Mouse (Mus musculus): ENCODE results near the gene Mgat4b. TPM values are rescaled to one million over a fixed set of nuclear protein-coding genes. Genes with fewer than 3 reads are reported as not detected.
"Not testable (repeated sequence)": the region's sequence is repeated elsewhere in the genome, so short reads cannot be mapped to it uniquely, and the experiment has no call there.

The Mgat4b gene
- 15.2 and 18.9 TPM in 2 replicates for polyA plus RNA-seq (2014; fragmentation: Nextera tagmentation; extraction: Ambion mirVana)

GRCm38 (mm10) chr11:50210505-50211151 lies at the start of gene Mgat4b, which contains the start of gene Sqstm1:
Gene Mgat4b, plus strand, starts transcription at chr11:50210890.
Gene Sqstm1, minus strand, starts transcription at chr11:50210827.
- Histone ChIP-seq H3K4me2 (ENCODE audit: low read length) (peak within 1 kb of the TSS; percentile 66), H3K27me3 (replicated peaks; ENCODE audit: control insufficient read depth, insufficient read depth, low read length) (no peaks in the 10 kb centered on the region), H3K4me1 (ENCODE audit: control insufficient read depth, insufficient read depth, low read length) (peaks cover 8% of the 10 kb centered on the region), H3K9ac (ENCODE audit: low read length) (peak within 1 kb of the TSS; percentile 95), H3K4me3 (ENCODE audit: low read depth, low read length) (peak within 1 kb of the TSS; percentile 90), H3K36me3 (ENCODE audit: control insufficient read depth, insufficient read depth, low read length) (peaks cover 23% of the 10 kb centered on the region), H3K27ac (ENCODE audit: low read depth, low read length) (peak within 1 kb of the TSS; percentile 96), H3K9me3 (replicated peaks; ENCODE audit: control insufficient read depth, low read length) (no peaks in the 10 kb centered on the region)
- DNase-seq (ENCODE audit: low spot score) (peak; percentile 80), ATAC-seq (peak; percentile 83)
- WGBS = under 1% methylated on average over 48 of the region's 48 CpGs

DNA sequence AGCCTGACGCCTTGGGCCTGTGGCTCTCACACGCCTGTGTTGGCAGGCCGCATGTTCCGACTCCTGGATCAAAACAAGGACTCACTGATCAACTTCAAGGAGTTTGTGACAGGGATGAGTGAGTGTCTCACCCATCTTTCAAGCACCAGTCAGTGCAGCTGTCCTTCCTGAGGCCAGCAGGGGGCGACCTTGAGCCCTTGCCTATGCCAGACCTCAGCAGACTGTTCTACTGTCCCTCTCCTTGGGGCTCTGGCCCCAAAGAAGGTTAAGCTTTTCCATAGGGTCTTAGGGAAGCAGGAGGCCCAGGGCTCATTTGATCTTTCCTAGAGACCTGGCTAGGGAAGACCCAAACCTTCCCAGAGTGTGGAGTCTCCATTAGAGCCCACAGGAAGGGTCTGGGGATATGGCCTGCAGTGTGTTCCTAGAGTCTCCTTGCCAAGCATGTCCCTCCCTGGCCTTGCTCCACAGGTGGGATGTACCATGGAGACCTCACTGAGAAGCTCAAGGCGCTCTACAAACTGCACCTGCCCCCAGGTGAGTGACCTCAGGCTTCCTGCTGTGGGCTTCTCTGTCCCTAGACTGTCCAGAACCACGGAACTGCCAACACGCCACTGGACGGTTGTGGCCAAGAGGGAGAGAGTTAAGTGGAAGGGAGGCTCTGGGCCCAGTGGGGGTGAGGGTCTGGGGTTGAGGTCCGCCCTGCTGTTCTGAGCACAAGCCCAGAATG lies 48.9 kb upstream of the Mgat4b start:
- peak; percentile 40; the same call in 1 of the 2 replicates for ATAC-seq
- H3K9me3 ChIP-seq (replicated peaks; ENCODE audit: control insufficient read depth, low read length) = no peaks in the 10 kb centered on the region
- no peak overlapping the region for H3K9ac ChIP-seq (ENCODE audit: low read length)
- peaks cover 90% of the 10 kb centered on the region for H3K36me3 ChIP-seq (ENCODE audit: control insufficient read depth, insufficient read depth, low read length)
- H3K4me3 ChIP-seq (ENCODE audit: low read depth, low read length) = no peak overlapping the region
- DNase-seq (ENCODE audit: low spot score) = peak; percentile 67
- H3K27me3 ChIP-seq (replicated peaks; ENCODE audit: control insufficient read depth, insufficient read depth, low read length) = no peaks in the 10 kb centered on the region
- H3K4me1 ChIP-seq (ENCODE audit: control insufficient read depth, insufficient read depth, low read length) = no peaks in the 10 kb centered on the region
- H3K27ac ChIP-seq (ENCODE audit: low read depth, low read length) = no peak overlapping the region
- WGBS = 67% methylated on average over 10 of the region's 10 CpGs
- H3K4me2 ChIP-seq (ENCODE audit: low read length) = no peak overlapping the region

DNA sequence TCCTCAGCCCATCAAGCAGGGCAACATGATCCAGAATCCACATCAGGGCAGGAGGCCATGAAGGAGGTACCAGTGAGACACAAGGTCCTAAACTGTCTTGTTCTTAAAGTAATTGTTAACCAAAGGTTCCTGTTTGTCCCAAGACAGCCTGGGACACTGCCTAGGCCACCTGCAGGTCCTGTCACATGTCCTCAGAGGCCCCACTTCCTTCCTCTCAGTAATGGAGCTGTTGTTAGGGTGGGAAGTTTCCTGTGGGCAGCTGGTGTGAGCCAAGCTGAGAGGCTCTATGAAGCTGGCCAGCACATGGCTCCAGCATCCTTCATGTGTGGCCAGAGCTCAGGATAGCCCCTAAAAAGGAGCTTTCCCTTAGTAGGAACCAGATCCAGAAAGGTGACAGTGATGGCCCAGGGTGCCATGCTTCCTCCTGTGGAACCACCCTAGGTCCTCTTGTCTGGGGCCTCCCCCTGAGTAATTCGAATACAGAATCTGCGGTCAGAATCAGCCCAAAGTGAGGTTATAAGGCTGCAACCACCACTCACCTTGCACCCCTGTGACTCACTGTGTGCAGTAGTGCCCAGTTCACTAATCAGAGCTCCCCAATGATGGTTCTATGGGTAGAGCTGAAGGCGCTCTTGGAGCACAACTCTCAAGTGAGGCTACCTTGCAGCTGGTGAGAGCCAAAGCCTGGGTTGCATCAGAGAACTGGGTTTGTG lies 48.2 kb upstream of the Mgat4b start:
- WGBS = 93% methylated on average over 3 of the region's 3 CpGs
- no peaks in the 10 kb centered on the region for H3K27me3 ChIP-seq (replicated peaks; ENCODE audit: control insufficient read depth, insufficient read depth, low read length)
- H3K27ac ChIP-seq (ENCODE audit: low read depth, low read length) = no peak overlapping the region
- H3K36me3 ChIP-seq (ENCODE audit: control insufficient read depth, insufficient read depth, low read length) = peaks cover 83% of the 10 kb centered on the region
- no peak for DNase-seq (ENCODE audit: low spot score)
- no peak overlapping the region for H3K9ac ChIP-seq (ENCODE audit: low read length)
- no peaks in the 10 kb centered on the region for H3K9me3 ChIP-seq (replicated peaks; ENCODE audit: control insufficient read depth, low read length)
- ATAC-seq = no peak
- H3K4me1 ChIP-seq (ENCODE audit: control insufficient read depth, insufficient read depth, low read length) = no peaks in the 10 kb centered on the region
- no peak overlapping the region for H3K4me2 ChIP-seq (ENCODE audit: low read length)
- no peak overlapping the region for H3K4me3 ChIP-seq (ENCODE audit: low read depth, low read length)

- ATAC-seq = no peak
- Histone ChIP-seq H3K27me3 (replicated peaks; ENCODE audit: control insufficient read depth, insufficient read depth, low read length) (no peaks in the 10 kb centered on the region), H3K36me3 (ENCODE audit: control insufficient read depth, insufficient read depth, low read length) (peaks cover 66% of the 10 kb centered on the region), H3K4me1 (ENCODE audit: control insufficient read depth, insufficient read depth, low read length) (no peaks in the 10 kb centered on the region), H3K9me3 (replicated peaks; ENCODE audit: control insufficient read depth, low read length) (no peaks in the 10 kb centered on the region), H3K4me3 (ENCODE audit: low read depth, low read length) (no peak overlapping the region), H3K27ac (ENCODE audit: low read depth, low read length) (no peak overlapping the region), H3K9ac (ENCODE audit: low read length) (no peak overlapping the region), H3K4me2 (ENCODE audit: low read length) (no peak overlapping the region)
- DNase-seq (ENCODE audit: low spot score) = no peak
- 89% methylated on average over 5 of the region's 5 CpGs for WGBS
Observed at GRCm38 (mm10) chr11:50168352-50168751, 42.3 kb upstream of the Mgat4b start.

DNA sequence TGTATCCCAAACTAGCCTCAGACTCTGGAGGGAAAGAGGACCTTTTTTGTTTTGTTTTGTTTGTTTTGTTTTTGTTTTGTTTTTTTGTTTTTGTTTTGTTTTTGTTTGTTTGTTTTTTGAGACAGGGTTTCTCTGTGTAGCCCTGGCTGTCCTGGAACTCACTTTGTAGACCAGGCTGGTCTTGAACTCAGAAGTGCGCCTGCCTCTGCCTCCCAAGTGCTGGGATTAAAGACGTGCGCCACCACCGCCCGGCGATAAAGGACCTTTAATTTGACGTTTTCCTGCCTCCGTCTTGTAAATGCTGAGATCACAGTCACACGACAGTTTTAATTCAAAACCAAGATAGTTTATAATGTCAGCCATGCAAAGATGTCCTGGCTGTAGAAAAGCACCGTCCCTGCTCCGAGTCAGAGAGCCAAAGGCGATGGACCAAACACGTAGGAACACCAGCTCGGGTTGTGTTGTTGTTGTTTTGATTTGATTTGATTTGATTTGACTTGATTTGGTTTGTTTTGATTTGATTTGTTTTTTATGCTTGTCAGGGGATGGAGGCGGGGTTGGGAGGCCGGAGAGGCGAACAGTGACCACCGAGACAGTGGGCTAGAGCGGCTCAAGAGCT lies 36.5 kb upstream of the Mgat4b start, which contains the start of gene Mrnip:
Gene Mrnip (plus strand): TSS at position 334 of the 619 bp plus-strand sequence.
- H3K36me3 ChIP-seq (ENCODE audit: control insufficient read depth, insufficient read depth, low read length) = peaks cover 48% of the 10 kb centered on the region
- not testable (repeated sequence) for H3K27me3 ChIP-seq (replicated peaks; ENCODE audit: control insufficient read depth, insufficient read depth, low read length); H3K9me3 ChIP-seq (replicated peaks; ENCODE audit: control insufficient read depth, low read length); DNase-seq (ENCODE audit: low spot score); H3K4me1 ChIP-seq (ENCODE audit: control insufficient read depth, insufficient read depth, low read length)
- peak within 1 kb of the TSS; percentile 81 for H3K4me2 ChIP-seq (ENCODE audit: low read length)
- peak within 1 kb of the TSS; percentile 66 for H3K4me3 ChIP-seq (ENCODE audit: low read depth, low read length)
- H3K9ac ChIP-seq (ENCODE audit: low read length) = peak within 1 kb of the TSS; percentile 73
- WGBS = 6% methylated on average over 19 of the region's 19 CpGs
- peak within 1 kb of the TSS; percentile 80 for H3K27ac ChIP-seq (ENCODE audit: low read depth, low read length)
- peak; percentile 56 for ATAC-seq

- Histone ChIP-seq H3K4me3 (ENCODE audit: low read depth, low read length) (peak overlapping the region; percentile 66), H3K4me2 (ENCODE audit: low read length) (peak overlapping the region; percentile 81), H3K27me3 (replicated peaks; ENCODE audit: control insufficient read depth, insufficient read depth, low read length) (no peaks in the 10 kb centered on the region), H3K27ac (ENCODE audit: low read depth, low read length) (peak overlapping the region; percentile 80), H3K9ac (ENCODE audit: low read length) (peak overlapping the region; percentile 73), H3K9me3 (replicated peaks; ENCODE audit: control insufficient read depth, low read length) (no peaks in the 10 kb centered on the region), H3K36me3 (ENCODE audit: control insufficient read depth, insufficient read depth, low read length) (peaks cover 43% of the 10 kb centered on the region), H3K4me1 (ENCODE audit: control insufficient read depth, insufficient read depth, low read length) (peaks cover 6% of the 10 kb centered on the region; the same call in 1 of the 2 replicates)
- peak; percentile 99 for ATAC-seq
- WGBS = under 1% methylated on average over 26 of the region's 27 CpGs
- DNase-seq (ENCODE audit: low spot score) = peak; percentile 99
Observed at GRCm38 (mm10) chr11:50174730-50175187, 35.9 kb upstream of the Mgat4b start.

DNA sequence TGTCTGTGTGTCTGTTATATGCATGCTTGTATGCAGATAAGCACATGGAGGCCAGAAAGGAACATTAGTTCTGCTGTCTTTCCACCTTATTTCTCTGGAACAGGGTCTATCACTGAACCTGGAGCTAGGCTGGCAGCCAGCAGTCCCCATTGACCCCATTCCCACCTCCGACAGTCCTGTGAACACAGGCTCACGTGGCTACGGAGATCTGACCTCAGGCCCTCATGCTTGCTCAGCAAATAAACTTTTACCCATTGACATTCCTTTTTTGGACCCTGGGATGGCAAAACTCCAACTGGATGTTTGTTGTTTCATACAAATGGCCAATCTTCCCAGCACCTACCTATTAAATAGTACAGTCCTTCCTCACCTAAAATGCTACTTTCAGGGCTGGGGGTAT lies 34.3 kb upstream of the Mgat4b start:
- H3K9ac ChIP-seq (ENCODE audit: low read length) = no peak overlapping the region
- peaks cover 6% of the 10 kb centered on the region; the same call in 1 of the 2 replicates for H3K4me1 ChIP-seq (ENCODE audit: control insufficient read depth, insufficient read depth, low read length)
- H3K27me3 ChIP-seq (replicated peaks; ENCODE audit: control insufficient read depth, insufficient read depth, low read length) = no peaks in the 10 kb centered on the region
- H3K36me3 ChIP-seq (ENCODE audit: control insufficient read depth, insufficient read depth, low read length) = peaks cover 34% of the 10 kb centered on the region
- H3K9me3 ChIP-seq (replicated peaks; ENCODE audit: control insufficient read depth, low read length) = no peaks in the 10 kb centered on the region
- H3K4me3 ChIP-seq (ENCODE audit: low read depth, low read length) = no peak overlapping the region
- H3K27ac ChIP-seq (ENCODE audit: low read depth, low read length) = no peak overlapping the region
- DNase-seq (ENCODE audit: low spot score) (no peak), ATAC-seq (no peak)
- WGBS = 85% methylated on average over 3 of the region's 3 CpGs
- H3K4me2 ChIP-seq (ENCODE audit: low read length) = no peak overlapping the region

GRCm38 (mm10) chr11:50177111-50177510 lies 33.6 kb upstream of the Mgat4b start:
- no peak overlapping the region for H3K27ac ChIP-seq (ENCODE audit: low read depth, low read length)
- no peak for DNase-seq (ENCODE audit: low spot score)
- no peak for ATAC-seq
- H3K27me3 ChIP-seq (replicated peaks; ENCODE audit: control insufficient read depth, insufficient read depth, low read length) = no peaks in the 10 kb centered on the region
- no peak overlapping the region for H3K4me3 ChIP-seq (ENCODE audit: low read depth, low read length)
- H3K4me2 ChIP-seq (ENCODE audit: low read length) = no peak overlapping the region
- WGBS = 80% methylated on average over 6 of the region's 6 CpGs
- no peak overlapping the region for H3K9ac ChIP-seq (ENCODE audit: low read length)
- no peaks in the 10 kb centered on the region for H3K9me3 ChIP-seq (replicated peaks; ENCODE audit: control insufficient read depth, low read length)
- H3K4me1 ChIP-seq (ENCODE audit: control insufficient read depth, insufficient read depth, low read length) = peaks cover 6% of the 10 kb centered on the region; the same call in 1 of the 2 replicates
- H3K36me3 ChIP-seq (ENCODE audit: control insufficient read depth, insufficient read depth, low read length) = peaks cover 31% of the 10 kb centered on the region
